ENCODE assay signal across 30 mouse cellular contexts in genomic region chr3:133680805-133681204, GRCm38 (mm10).
"Had no signal": no experiment of that assay in that cellular context is flagged by ENCODE, and none has a peak within 500 bp of the region (broad histone marks: within the 10 kb centered on the region; RNA-seq: fewer than 3 reads in every experiment).

No protein-coding gene starts in this region.

- H3K9me3 ChIP-seq: limb, embryonic 10.5 days; limb, embryonic 12.5 days; limb, embryonic 13.5 days; limb, embryonic 15.5 days; liver, embryonic 12.5 days; liver, embryonic 13.5 days; liver, embryonic 15.5 days; lung, embryonic 15.5 days; megakaryocyte, embryonic 14.5 days; midbrain, embryonic 10.5 days; midbrain, embryonic 12.5 days; midbrain, embryonic 13.5 days; midbrain, embryonic 15.5 days; neural tube, embryonic 12.5 days had no signal

- H3K4me3 ChIP-seq: limb, embryonic 10.5 days; limb, embryonic 12.5 days; limb, embryonic 13.5 days; limb, embryonic 15.5 days; liver, embryonic 12.5 days; liver, embryonic 13.5 days; liver, embryonic 15.5 days; lung, embryonic 15.5 days; megakaryocyte, embryonic 14.5 days; midbrain, embryonic 10.5 days; midbrain, embryonic 12.5 days; midbrain, embryonic 13.5 days; midbrain, embryonic 15.5 days; myocyte; neural tube, embryonic 12.5 days had no signal

- H3K36me3 ChIP-seq: limb, embryonic 10.5 days; limb, embryonic 12.5 days; limb, embryonic 13.5 days; limb, embryonic 15.5 days; liver, embryonic 12.5 days; liver, embryonic 13.5 days; liver, embryonic 15.5 days; lung, embryonic 15.5 days; midbrain, embryonic 10.5 days; midbrain, embryonic 12.5 days; midbrain, embryonic 13.5 days; midbrain, embryonic 15.5 days; neural tube, embryonic 12.5 days had no signal

- H3K27me3 ChIP-seq: limb, embryonic 12.5 days; limb, embryonic 13.5 days; limb, embryonic 15.5 days; liver, embryonic 12.5 days; liver, embryonic 13.5 days; liver, embryonic 15.5 days; lung, embryonic 15.5 days; megakaryocyte, embryonic 14.5 days; midbrain, embryonic 12.5 days; midbrain, embryonic 13.5 days; midbrain, embryonic 15.5 days; neural tube, embryonic 12.5 days had no signal

- H3K4me2 ChIP-seq: limb, embryonic 12.5 days; limb, embryonic 13.5 days; limb, embryonic 15.5 days; liver, embryonic 11.5 days; liver, embryonic 15.5 days; lung, embryonic 14.5 days; lung, embryonic 15.5 days; midbrain, embryonic 11.5 days; midbrain, embryonic 12.5 days; midbrain, embryonic 13.5 days; midbrain, embryonic 15.5 days; neural tube, embryonic 12.5 days had no signal

- H3K9ac ChIP-seq: limb, embryonic 12.5 days; limb, embryonic 13.5 days; limb, embryonic 15.5 days; liver, embryonic 12.5 days; liver, embryonic 13.5 days; liver, embryonic 14.5 days; liver, embryonic 15.5 days; liver, postnatal 0 days; lung, embryonic 14.5 days; lung, embryonic 15.5 days; midbrain, embryonic 12.5 days; midbrain, embryonic 13.5 days; midbrain, embryonic 15.5 days; neural tube, embryonic 12.5 days had no signal

- H3K4me1 ChIP-seq: limb, embryonic 10.5 days; limb, embryonic 12.5 days; limb, embryonic 13.5 days; limb, embryonic 15.5 days; liver, embryonic 15.5 days; midbrain, embryonic 10.5 days; midbrain, embryonic 12.5 days; midbrain, embryonic 13.5 days; midbrain, embryonic 15.5 days; neural tube, embryonic 12.5 days had no signal

- H3K27ac ChIP-seq: limb, embryonic 10.5 days; limb, embryonic 12.5 days; limb, embryonic 13.5 days; limb, embryonic 15.5 days; liver, embryonic 12.5 days; liver, embryonic 13.5 days; liver, embryonic 14.5 days; liver, embryonic 15.5 days; lung, embryonic 15.5 days; macrophage; midbrain, embryonic 10.5 days; midbrain, embryonic 12.5 days; midbrain, embryonic 13.5 days; midbrain, embryonic 15.5 days; neural tube, embryonic 12.5 days had no signal

- DNase-seq: left cerebral cortex, postnatal 4 days; liver; liver, embryonic 13.5 days; liver, postnatal 0 days; lung, adult 18-20 months; lung, adult 2 months; lung, postnatal 10 days; lung, postnatal 14 days; lung, postnatal 36 days; lung, postnatal 4 days; midbrain, embryonic 14.5 days had no signal
